Mouse (Mus musculus) heart, embryonic 16.5 days (tissue): ENCODE data around the gene Gch1. TPM values are rescaled to one million over a fixed set of nuclear protein-coding genes. Genes with fewer than 3 reads are reported as not detected.

Experiments used
- ATAC-seq: fragments of 200-750 bp; cut with Nextera tagmentation; replicated peaks from 2 replicates; pipeline ENCODE4 v1.8.0; 2017; ENCODE audit warnings: moderate number of reproducible peaks; ENCODE audit not compliant: insufficient read depth, low FRiP score; ENCODE audit errors: extremely low read depth
- H3K27ac ChIP-seq: fragments of 300-500 bp; sonication (generic); 2 replicates; pipeline ENCODE4 v1.5.1; 2014; ENCODE audit warnings: mild to moderate bottlenecking, low read length, control low read depth, moderate library complexity
- H3K27me3 ChIP-seq: fragments of 300-500 bp; sonication (generic); 2 replicates; pipeline ENCODE4 v1.6.1; 2014; ENCODE audit warnings: low read length, mixed read lengths; ENCODE audit not compliant: control insufficient read depth, insufficient read depth
- H3K36me3 ChIP-seq: fragments of 300-500 bp; sonication (generic); 2 replicates; pipeline ENCODE4 v1.6.1; 2014; ENCODE audit not compliant: control insufficient read depth, insufficient read depth
- H3K4me1 ChIP-seq: fragments of 300-500 bp; sonication (generic); 2 replicates; pipeline ENCODE4 v1.6.1; 2014; ENCODE audit warnings: low read length, mixed read lengths; ENCODE audit not compliant: control insufficient read depth, insufficient read depth
- H3K4me2 ChIP-seq: fragments of 300-500 bp; sonication (generic); 2 replicates; pipeline ENCODE4 v1.6.1; 2014; ENCODE audit warnings: low read depth, mild to moderate bottlenecking, control low read depth, low read length
- H3K4me3 ChIP-seq: fragments of 300-500 bp; sonication (generic); 2 replicates; pipeline ENCODE4 v1.5.1; 2014; ENCODE audit warnings: mild to moderate bottlenecking, control low read depth, low read length
- H3K9ac ChIP-seq: fragments of 300-500 bp; sonication (generic); 2 replicates; pipeline ENCODE4 v1.6.1; 2014; ENCODE audit warnings: low read length, control low read depth
- H3K9me3 ChIP-seq: fragments of 300-500 bp; sonication (generic); replicated peaks from 2 replicates; pipeline ENCODE4 v1.6.1; 2016; ENCODE audit warnings: low read length; ENCODE audit not compliant: control insufficient read depth
- WGBS: fragments of 180-500 bp; shearing (Covaris S2); extraction: QIAGEN DNeasy Blood & Tissue Kit; methylation state at CpG from one replicate; pipeline ENCODE4 v1.1.7; 2014; 5-methylcytosine and 5-hydroxymethylcytosine counted together
- polyA plus RNA-seq: library from polyadenylated mRNA; unstranded; fragments of >200 nt; fragmentation: Nextera tagmentation; extraction: Ambion mirVana; gene quantifications from 2 replicates; pipeline ENCODE4 v1.2.1, GENCODE M21; 2015

The Gch1 gene
- polyA plus RNA-seq, 1 experiment from 2014 or later, result 7.0 TPM

GRCm38 (mm10) chr14:47209669-47210164 is 20.5 kb upstream of the Gch1 start:
- H3K9me3 ChIP-seq, result no peaks in the 10 kb centered on the region
- no peak overlapping the region for H3K4me3 ChIP-seq
- ATAC-seq, result no peak
- no peaks in the 10 kb centered on the region for H3K27me3 ChIP-seq
- H3K27ac ChIP-seq, result no peak overlapping the region
- no peaks in the 10 kb centered on the region for H3K4me1 ChIP-seq
- WGBS, result 83% methylated on average over 4 of the region's 4 CpGs
- H3K4me2 ChIP-seq, result no peak overlapping the region
- no peak overlapping the region for H3K9ac ChIP-seq
- H3K36me3 ChIP-seq, result no peaks in the 10 kb centered on the region

GRCm38 (mm10) chr14:47208564-47209493 is 19.6 kb upstream of the Gch1 start:
- WGBS, result 85% methylated on average over 12 of the region's 12 CpGs
- no peak overlapping the region for H3K9ac ChIP-seq
- no peak for ATAC-seq
- no peaks in the 10 kb centered on the region for H3K27me3 ChIP-seq
- no peak overlapping the region for H3K27ac ChIP-seq
- H3K4me3 ChIP-seq, result no peak overlapping the region
- H3K4me2 ChIP-seq, result no peak overlapping the region
- H3K9me3 ChIP-seq, result no peaks in the 10 kb centered on the region
- H3K36me3 ChIP-seq, result no peaks in the 10 kb centered on the region
- no peaks in the 10 kb centered on the region for H3K4me1 ChIP-seq

- Histone ChIP-seq H3K9ac (no peak overlapping the region), H3K27me3 (no peaks in the 10 kb centered on the region), H3K9me3 (no peaks in the 10 kb centered on the region), H3K36me3 (no peaks in the 10 kb centered on the region), H3K4me3 (no peak overlapping the region), H3K27ac (no peak overlapping the region), H3K4me1 (no peaks in the 10 kb centered on the region), H3K4me2 (no peak overlapping the region)
- 93% methylated on average over 3 of the region's 3 CpGs for WGBS
- ATAC-seq, result no peak
Measured at GRCm38 (mm10) chr14:47206601-47207000, 17.4 kb upstream of the Gch1 start.

- Histone ChIP-seq H3K4me2 (no peak overlapping the region), H3K27me3 (no peaks in the 10 kb centered on the region), H3K4me1 (no peaks in the 10 kb centered on the region), H3K9me3 (no peaks in the 10 kb centered on the region), H3K27ac (no peak overlapping the region), H3K36me3 (no peaks in the 10 kb centered on the region), H3K4me3 (no peak overlapping the region), H3K9ac (no peak overlapping the region)
- 89% methylated on average over 5 of the region's 5 CpGs for WGBS
- ATAC-seq, result no peak
Measured at GRCm38 (mm10) chr14:47205270-47205972, 16.2 kb upstream of the Gch1 start.

- no peak for ATAC-seq
- no peaks in the 10 kb centered on the region for H3K27me3 ChIP-seq
- no peak overlapping the region for H3K9ac ChIP-seq
- no peak overlapping the region for H3K4me2 ChIP-seq
- no peak overlapping the region for H3K27ac ChIP-seq
- H3K36me3 ChIP-seq, result no peaks in the 10 kb centered on the region
- no peaks in the 10 kb centered on the region for H3K4me1 ChIP-seq
- H3K9me3 ChIP-seq, result no peaks in the 10 kb centered on the region
- 87% methylated on average over 3 of the region's 3 CpGs for WGBS
- H3K4me3 ChIP-seq, result no peak overlapping the region
Measured at GRCm38 (mm10) chr14:47197340-47197739, 8.1 kb upstream of the Gch1 start.

GRCm38 (mm10) chr14:47196711-47197110 is 7.5 kb upstream of the Gch1 start:
- no peak overlapping the region for H3K27ac ChIP-seq
- H3K4me2 ChIP-seq, result no peak overlapping the region
- no peak overlapping the region for H3K9ac ChIP-seq
- no peak for ATAC-seq
- no peaks in the 10 kb centered on the region for H3K4me1 ChIP-seq
- H3K9me3 ChIP-seq, result no peaks in the 10 kb centered on the region
- no peaks in the 10 kb centered on the region for H3K27me3 ChIP-seq
- H3K36me3 ChIP-seq, result no peaks in the 10 kb centered on the region
- WGBS, result 64% methylated on average over 8 of the region's 8 CpGs
- no peak overlapping the region for H3K4me3 ChIP-seq

- no peak overlapping the region for H3K9ac ChIP-seq
- no peaks in the 10 kb centered on the region for H3K36me3 ChIP-seq
- ATAC-seq, result no peak
- no peak overlapping the region for H3K4me3 ChIP-seq
- no peaks in the 10 kb centered on the region for H3K4me1 ChIP-seq
- H3K4me2 ChIP-seq, result no peak overlapping the region
- no peaks in the 10 kb centered on the region for H3K27me3 ChIP-seq
- H3K9me3 ChIP-seq, result no peaks in the 10 kb centered on the region
- no peak overlapping the region for H3K27ac ChIP-seq
- WGBS, result 30% methylated on average over 3 of the region's 4 CpGs
Measured at GRCm38 (mm10) chr14:47194096-47194495, 4.9 kb upstream of the Gch1 start.

- no peaks in the 10 kb centered on the region for H3K27me3 ChIP-seq
- no peak overlapping the region for H3K27ac ChIP-seq
- no peak overlapping the region for H3K4me2 ChIP-seq
- no peaks in the 10 kb centered on the region for H3K9me3 ChIP-seq
- no peaks in the 10 kb centered on the region for H3K36me3 ChIP-seq
- no peak overlapping the region for H3K4me3 ChIP-seq
- peaks cover 2% of the 10 kb centered on the region for H3K4me1 ChIP-seq
- no peak overlapping the region for H3K9ac ChIP-seq
- ATAC-seq, result no peak
- 77% methylated on average over 6 of the region's 6 CpGs for WGBS
Measured at GRCm38 (mm10) chr14:47193506-47193905, 4.3 kb upstream of the Gch1 start.

GRCm38 (mm10) chr14:47191861-47192260 is 2.6 kb upstream of the Gch1 start:
- Histone ChIP-seq H3K9ac (no peak overlapping the region), H3K9me3 (no peaks in the 10 kb centered on the region), H3K4me2 (no peak overlapping the region), H3K36me3 (no peaks in the 10 kb centered on the region), H3K27me3 (no peaks in the 10 kb centered on the region), H3K4me1 (peaks cover 6% of the 10 kb centered on the region), H3K27ac (no peak overlapping the region), H3K4me3 (no peak overlapping the region)
- no peak for ATAC-seq
- 53% methylated on average over 5 of the region's 5 CpGs for WGBS
